Mouse (Mus musculus) lung, adult 2 months (tissue): ENCODE measurements around the gene Med16.

Experiments used
- CTCF ChIP-seq: fragments of 200-500 bp; IDR thresholded peaks from 2 replicates; pipeline ENCODE4 v1.5.1; 2011; ENCODE audit warnings: mild to moderate bottlenecking, low read length, control low read depth; ENCODE audit not compliant: insufficient read depth
- POLR2A ChIP-seq: fragments of 200-500 bp; IDR thresholded peaks from 2 replicates; pipeline ENCODE4 v1.6.1; 2011; ENCODE audit warnings: low read depth, mild to moderate bottlenecking, control low read depth, low read length, borderline replicate concordance; ENCODE audit errors: extremely low read depth

- no peak for TF ChIP-seq POLR2A
- no peak for TF ChIP-seq CTCF
Measured at GRCm38 (mm10) chr10:79861230-79862048, 47.3 kb downstream of the Med16 start.
